17 mouse cellular contexts compared by ENCODE assay signal in genomic region chr8:77698028-77698427, GRCm38 (mm10). TPM values are rescaled to one million over a fixed set of nuclear protein-coding genes. Genes with fewer than 3 reads are reported as not detected.
"Had no signal": no experiment of that assay in that cellular context is flagged by ENCODE, and none has a peak within 500 bp of the region (broad histone marks: within the 10 kb centered on the region; RNA-seq: fewer than 3 reads in every experiment).

No protein-coding gene starts in this region.

- H3K27me3 ChIP-seq: kidney, embryonic 15.5 days; midbrain, embryonic 13.5 days; neural tube, embryonic 15.5 days; stomach, embryonic 15.5 days had no signal

- H3K4me1 ChIP-seq: midbrain, embryonic 13.5 days; neural tube, embryonic 15.5 days; stomach, embryonic 15.5 days had no signal

- H3K36me3 ChIP-seq: kidney, embryonic 15.5 days; midbrain, embryonic 13.5 days; neural tube, embryonic 15.5 days; stomach, embryonic 15.5 days had no signal

- H3K4me3 ChIP-seq: kidney, embryonic 15.5 days; left cerebral cortex, adult 2 months; midbrain, embryonic 13.5 days; myocyte; neural tube, embryonic 15.5 days; stomach, embryonic 15.5 days had no signal

- H3K27ac ChIP-seq: kidney, embryonic 15.5 days; left cerebral cortex, adult 2 months; liver, embryonic 14.5 days; midbrain, embryonic 13.5 days; neural tube, embryonic 15.5 days; stomach, embryonic 15.5 days had no signal

- ATAC-seq: intestine, embryonic 16.5 days; midbrain, embryonic 13.5 days had no signal

- H3K9ac ChIP-seq: kidney, embryonic 15.5 days; liver, embryonic 14.5 days; midbrain, embryonic 13.5 days; neural tube, embryonic 15.5 days; stomach, embryonic 15.5 days had no signal

- DNase-seq: kidney, adult 2 months; kidney, postnatal 14 days; liver; lung, adult 18-20 months; right cerebral cortex, adult 18-20 months; right cerebral cortex, postnatal 25 days; thymus, adult 2 months; thymus, postnatal 25 days had no signal

- H3K4me2 ChIP-seq: kidney, embryonic 15.5 days; midbrain, embryonic 13.5 days; neural tube, embryonic 15.5 days; stomach, embryonic 15.5 days had no signal

- H3K9me3 ChIP-seq: kidney, embryonic 15.5 days; midbrain, embryonic 13.5 days; neural tube, embryonic 15.5 days; stomach, embryonic 15.5 days had no signal

RNA-seq across cellular contexts. Expression of gene Ednra, which starts 26.2 kb away (rescaled TPM):
- total RNA-seq: megakaryocyte-erythroid progenitor cell, adult 5-6 weeks had no signal
